ENCODE assay signal across 9 mouse cellular contexts in genomic region chr19:56811590-56811989, GRCm38 (mm10). TPM values are rescaled to one million over a fixed set of nuclear protein-coding genes. Genes with fewer than 3 reads are reported as not detected.
A peak's percentile ranks its signal among the peaks of the same experiment; 100 is the strongest.
DNase-seq lines count a peak whose midpoint lies in the region; ATAC-seq and TF ChIP-seq lines count a peak whose summit lies in the region.
"Had no signal": no experiment of that assay in that cellular context is flagged by ENCODE, and none has a peak within 500 bp of the region (broad histone marks: within the 10 kb centered on the region; RNA-seq: fewer than 3 reads in every experiment).

No protein-coding gene starts in this region.

- H3K27me3 ChIP-seq in intestine, postnatal 0 days (replicated peaks; ENCODE audit: control insufficient read depth, insufficient read depth, low read length) = no peaks in the 10 kb centered on the region
- H3K27me3 ChIP-seq in liver, embryonic 15.5 days = no peaks in the 10 kb centered on the region
- H3K27me3 ChIP-seq: hindbrain, embryonic 15.5 days had no signal

- peak; percentile 17; the same call in 1 of the 2 replicates for TF ChIP-seq CTCF in bone marrow macrophage, adult 2 months (IDR thresholded peaks at IDR 0.05; ENCODE audit: low read depth, low read length)
- TF ChIP-seq CTCF in intestine, postnatal 0 days (IDR thresholded peaks at IDR 0.05; ENCODE audit: low read depth) = peak; percentile 84

- H3K4me2 ChIP-seq in intestine, postnatal 0 days (replicated peaks; ENCODE audit: low read depth) = no peak overlapping the region
- H3K4me2 ChIP-seq in liver, embryonic 15.5 days = no peak overlapping the region
- H3K4me2 ChIP-seq: hindbrain, embryonic 15.5 days had no signal

- H3K9ac ChIP-seq in intestine, postnatal 0 days (ENCODE audit: low read depth, low read length) = no peak overlapping the region
- H3K9ac ChIP-seq in liver, embryonic 15.5 days = no peak overlapping the region
- H3K9ac ChIP-seq: hindbrain, embryonic 15.5 days had no signal

- DNase-seq in adrenal gland, adult (ENCODE audit: inconsistent age in 2 of 2, low spot score in 1 of 2) = peak; percentile 32 to 76
- no peak for DNase-seq in adrenal gland, adult 8-10 months
- peak; percentile 36 for DNase-seq in 3134 (ENCODE audit: extremely low read depth, insufficient read length, low spot score)
- peak; percentile 63 for DNase-seq in gastrocnemius, postnatal 10 days
- peak; percentile 42 to 68 for DNase-seq in right cerebral cortex, postnatal 10 days (ENCODE audit: low spot score in 2 of 2)

- H3K4me3 ChIP-seq in bone marrow macrophage, adult 2 months (ENCODE audit: insufficient read depth, low read length) = no peak overlapping the region
- no peak overlapping the region for H3K4me3 ChIP-seq in intestine, postnatal 0 days (ENCODE audit: low read depth, low read length)
- no peak overlapping the region for H3K4me3 ChIP-seq in liver, embryonic 15.5 days (replicated peaks)
- H3K4me3 ChIP-seq: hindbrain, embryonic 15.5 days had no signal

- peak; percentile 68 for ATAC-seq in intestine, postnatal 0 days
- ATAC-seq in liver, embryonic 15.5 days (ENCODE audit: insufficient read depth) = peak; percentile 78

- H3K9me3 ChIP-seq in intestine, postnatal 0 days (ENCODE audit: control insufficient read depth) = no peaks in the 10 kb centered on the region
- H3K9me3 ChIP-seq in liver, embryonic 15.5 days (replicated peaks) = no peaks in the 10 kb centered on the region
- H3K9me3 ChIP-seq: hindbrain, embryonic 15.5 days had no signal

- WGBS in intestine, postnatal 0 days = 23% methylated on average over 9 of the region's 9 CpGs
- 12% methylated on average over 9 of the region's 9 CpGs for WGBS in liver, embryonic 15.5 days (ENCODE audit: insufficient replicate concordance)

- H3K36me3 ChIP-seq in intestine, postnatal 0 days (ENCODE audit: control insufficient read depth, insufficient read depth) = peaks cover 36% of the 10 kb centered on the region
- H3K36me3 ChIP-seq in liver, embryonic 15.5 days (replicated peaks) = peaks cover 44% of the 10 kb centered on the region

- no peak for TF ChIP-seq POLR2A in bone marrow macrophage, adult 2 months (IDR thresholded peaks at IDR 0.05; ENCODE audit: borderline replicate concordance, low read depth, low read length)

- H3K27ac ChIP-seq in bone marrow macrophage, adult 2 months (ENCODE audit: insufficient read depth, low read depth, low read length) = no peak overlapping the region
- peak overlapping the region; percentile 7; the same call in 1 of the 2 replicates for H3K27ac ChIP-seq in intestine, postnatal 0 days (ENCODE audit: low read depth, low read length)
- 0 out of 2 replicates have a peak overlapping the region, but pooled peaks have one; percentile 11 for H3K27ac ChIP-seq in liver, embryonic 15.5 days (replicated peaks)
- H3K27ac ChIP-seq: hindbrain, embryonic 15.5 days had no signal

- H3K4me1 ChIP-seq in bone marrow macrophage, adult 2 months (ENCODE audit: control insufficient read depth, insufficient read depth, low read length) = peaks cover 14% of the 10 kb centered on the region
- no peaks in the 10 kb centered on the region for H3K4me1 ChIP-seq in intestine, postnatal 0 days (replicated peaks; ENCODE audit: control insufficient read depth, insufficient read depth, low read length)
- H3K4me1 ChIP-seq in liver, embryonic 15.5 days (replicated peaks) = peaks cover 14% of the 10 kb centered on the region

RNA-seq across cellular contexts. Expression of gene Ccdc186, which starts 10.4 kb away (rescaled TPM):
- 10 to 100 TPM; 22.6 to 35.3 (median 31.7) TPM for total RNA-seq in adrenal gland, adult 8-10 months (2022)
- polyA plus RNA-seq in bone marrow macrophage, adult 2 months (2012; ENCODE audit: insufficient read depth, insufficient read length, missing spikeins) = 18.2 and 22.2 TPM in 2 replicates
- 10 to 100 TPM; 23.1 to 29.0 TPM for total RNA-seq in gastrocnemius, postnatal 10 days (2021)
- polyA plus RNA-seq in intestine, postnatal 0 days (2015; fragmentation: Nextera tagmentation; extraction: Ambion mirVana) = 11.3 and 11.8 TPM in 2 replicates
- 4.6 and 5.3 TPM in 2 replicates for polyA plus RNA-seq in liver, embryonic 15.5 days (2015; fragmentation: Nextera tagmentation; extraction: Ambion mirVana)

RNA-seq across cellular contexts. Expression of gene Tdrd1, which starts 14.4 kb away (rescaled TPM):
- total RNA-seq in adrenal gland, adult 8-10 months (2022) = under 1 TPM in 1 of 4 experiments, not detected in 3; 0.10 TPM
- not detected in 2 replicates for polyA plus RNA-seq in bone marrow macrophage, adult 2 months (2012; ENCODE audit: insufficient read depth, insufficient read length, missing spikeins)
- not detected for total RNA-seq in gastrocnemius, postnatal 10 days (2021)
- 0.12 and 0.13 TPM in 2 replicates for polyA plus RNA-seq in intestine, postnatal 0 days (2015; fragmentation: Nextera tagmentation; extraction: Ambion mirVana)
- polyA plus RNA-seq in liver, embryonic 15.5 days (2015; fragmentation: Nextera tagmentation; extraction: Ambion mirVana) = 0.02 and 0.03 TPM in 2 replicates
